Mouse (Mus musculus) gastrocnemius, adult 18-20 months (tissue): Measurements from ENCODE around the gene Grb2. TPM values are rescaled to one million over a fixed set of nuclear protein-coding genes. Genes with fewer than 3 reads are reported as not detected.

Experiments used
- DNase-seq: peaks from one replicate; pipeline ENCODE4 v3.0.0; 2021; ENCODE audit warnings: low spot score
- total RNA-seq, 2 experiments: library from RNA; stranded (reverse); gene quantifications; 2 replicates each; pipeline ENCODE4 v1.2.3; 2021

Grb2 gene
- total RNA-seq, 2 experiments from 2014 or later = 63.9 to 66.6 TPM

- DNase-seq = no peak
Observed at GRCm38 (mm10) chr11:115712674-115713298, 4.4 kb upstream of the Grb2 start.

- no peak for DNase-seq
Observed at GRCm38 (mm10) chr11:115712268-115712667, 3.9 kb upstream of the Grb2 start.

- no peak for DNase-seq
Observed at GRCm38 (mm10) chr11:115711133-115711532, 2.7 kb upstream of the Grb2 start.

- DNase-seq = no peak
Observed at GRCm38 (mm10) chr11:115709829-115710559, 1.6 kb upstream of the Grb2 start.

GRCm38 (mm10) chr11:115708956-115709828 lies 795 bp upstream of the Grb2 start:
- no peak for DNase-seq

- DNase-seq = peak; percentile 22
Observed at GRCm38 (mm10) chr11:115707313-115708208, 836 bp downstream of the Grb2 start.

GRCm38 (mm10) chr11:115706584-115706983 lies 1.8 kb downstream of the Grb2 start:
- DNase-seq = no peak

- no peak for DNase-seq
Observed at GRCm38 (mm10) chr11:115705561-115705960, 2.8 kb downstream of the Grb2 start.

- DNase-seq = no peak
Observed at GRCm38 (mm10) chr11:115704648-115705047, 3.7 kb downstream of the Grb2 start.

- DNase-seq = no peak
Observed at GRCm38 (mm10) chr11:115703466-115703865, 4.9 kb downstream of the Grb2 start.

- peak; percentile 90 for DNase-seq
Observed at GRCm38 (mm10) chr11:115698986-115699728, 9.2 kb downstream of the Grb2 start.

- no peak for DNase-seq
Observed at GRCm38 (mm10) chr11:115697722-115698121, 10.7 kb downstream of the Grb2 start.

- DNase-seq = no peak
Observed at GRCm38 (mm10) chr11:115697091-115697490, 11.3 kb downstream of the Grb2 start.

GRCm38 (mm10) chr11:115696471-115696870 lies 11.9 kb downstream of the Grb2 start:
- DNase-seq = no peak

- DNase-seq = no peak
Observed at GRCm38 (mm10) chr11:115693979-115694578, 14.3 kb downstream of the Grb2 start.

- peak; percentile 66 for DNase-seq
Observed at GRCm38 (mm10) chr11:115692800-115693199, 15.6 kb downstream of the Grb2 start.

GRCm38 (mm10) chr11:115691976-115692375 lies 16.4 kb downstream of the Grb2 start:
- DNase-seq = no peak

- no peak for DNase-seq
Observed at GRCm38 (mm10) chr11:115691511-115691910, 16.9 kb downstream of the Grb2 start.

- DNase-seq = no peak
Observed at GRCm38 (mm10) chr11:115691013-115691412, 17.4 kb downstream of the Grb2 start.

- DNase-seq = no peak
Observed at GRCm38 (mm10) chr11:115690356-115690755, 18.0 kb downstream of the Grb2 start.
